Mouse (Mus musculus): ENCODE results near the gene Tmem217. TPM values are rescaled to one million over a fixed set of nuclear protein-coding genes. Genes with fewer than 3 reads are reported as not detected.
"Not testable (repeated sequence)": the region's sequence is repeated elsewhere in the genome, so short reads cannot be mapped to it uniquely, and the experiment has no call there.

Tmem217 gene
- total RNA-seq, 2 experiments from 2014 or later = not detected

GRCm38 (mm10) chr17:29549543-29550428 is 2.4 kb downstream of the Tmem217 start, which contains the start of the genes Gm17657 and Tbc1d22b:
Gene Gm17657, minus strand, starts transcription at chr17:29549638.
Gene Tbc1d22b, plus strand, starts transcription at chr17:29549785.
- DNase-seq (ENCODE audit: low spot score in 2 of 2) = peak; percentile 95 to 97
- intact Hi-C loops (cut with DNase I) = no loop called here

GRCm38 (mm10) chr17:29548994-29549393 is 3.2 kb downstream of the Tmem217 start:
- DNase-seq (ENCODE audit: low spot score in 2 of 2) = no peak
- intact Hi-C loops (cut with DNase I) = no loop called here

GRCm38 (mm10) chr17:29548494-29548893 is 3.7 kb downstream of the Tmem217 start:
- DNase-seq (ENCODE audit: low spot score in 2 of 2) = no peak
- intact Hi-C loops (cut with DNase I) = no loop called here

GRCm38 (mm10) chr17:29545241-29545640 is 6.9 kb downstream of the Tmem217 start:
- DNase-seq (ENCODE audit: low spot score in 2 of 2) = no peak

GRCm38 (mm10) chr17:29544064-29544463 is 8.1 kb downstream of the Tmem217 start:
- intact Hi-C loops (cut with DNase I) = no loop called here
- DNase-seq (ENCODE audit: low spot score in 2 of 2) = no peak

More at GRCm38 (mm10) chr17:29545241-29545640, 6.9 kb downstream of the Tmem217 start:
- intact Hi-C loops (cut with DNase I) = no loop called here

GRCm38 (mm10) chr17:29542831-29543690 is 9.1 kb downstream of the Tmem217 start:
- DNase-seq (ENCODE audit: low spot score in 2 of 2) = no peak
- intact Hi-C loops (cut with DNase I) = no loop called here

- intact Hi-C loops (cut with DNase I) = no loop called here
- DNase-seq (ENCODE audit: low spot score in 2 of 2) = no peak
These were observed 10.8 kb downstream of the Tmem217 start for GRCm38 (mm10) chr17:29541419-29541818.

GRCm38 (mm10) chr17:29540426-29540825 is 11.8 kb downstream of the Tmem217 start:
- intact Hi-C loops (cut with DNase I) = no loop called here
- no peak for DNase-seq (ENCODE audit: low spot score in 2 of 2)

- intact Hi-C loops (cut with DNase I) = no loop called here
- DNase-seq (ENCODE audit: low spot score in 2 of 2) = no peak
These were observed 18.3 kb downstream of the Tmem217 start for GRCm38 (mm10) chr17:29533866-29534265.

- intact Hi-C loops (cut with DNase I) = no loop called here
- DNase-seq (ENCODE audit: low spot score in 2 of 2) = no peak
These were observed 20.3 kb downstream of the Tmem217 start for GRCm38 (mm10) chr17:29531757-29532384.

- intact Hi-C loops (cut with DNase I) = no loop called here
- no peak for DNase-seq (ENCODE audit: low spot score in 2 of 2)
These were observed 20.9 kb downstream of the Tmem217 start for GRCm38 (mm10) chr17:29531278-29531677.

- no peak for DNase-seq (ENCODE audit: low spot score in 2 of 2)
- intact Hi-C loops (cut with DNase I) = no loop called here
These were observed 21.7 kb downstream of the Tmem217 start for GRCm38 (mm10) chr17:29530508-29530907.

- intact Hi-C loops (cut with DNase I) = no loop called here
- DNase-seq (ENCODE audit: low spot score in 2 of 2) = no peak
These were observed 23.5 kb downstream of the Tmem217 start for GRCm38 (mm10) chr17:29528568-29529187.

GRCm38 (mm10) chr17:29525613-29526012 is 26.6 kb downstream of the Tmem217 start:
- DNase-seq (ENCODE audit: low spot score in 2 of 2) = no peak
- intact Hi-C loops (cut with DNase I) = no loop called here

GRCm38 (mm10) chr17:29519731-29520130 is 32.5 kb downstream of the Tmem217 start:
- intact Hi-C loops (cut with DNase I) = no loop called here
- no peak for DNase-seq (ENCODE audit: low spot score in 2 of 2)

GRCm38 (mm10) chr17:29518665-29519064 is 33.5 kb downstream of the Tmem217 start:
- DNase-seq (ENCODE audit: low spot score in 2 of 2); intact Hi-C loops (cut with DNase I): not testable (repeated sequence)

GRCm38 (mm10) chr17:29514435-29514834 is 37.8 kb downstream of the Tmem217 start:
- intact Hi-C loops (cut with DNase I) = loop anchor here (1.0 to 2.0 kb wide), 3 partner anchors 117 to 252 kb away; no protein-coding TSS in a partner anchor
- DNase-seq (ENCODE audit: low spot score in 2 of 2) = peak; percentile 87 to 90

GRCm38 (mm10) chr17:29513044-29513730 is 39.0 kb downstream of the Tmem217 start:
- intact Hi-C loops (cut with DNase I) = no loop called here

GRCm38 (mm10) chr17:29510691-29511090 is 41.5 kb downstream of the Tmem217 start:
- intact Hi-C loops (cut with DNase I) = no loop called here
- DNase-seq (ENCODE audit: low spot score in 2 of 2) = no peak

More at GRCm38 (mm10) chr17:29513044-29513730, 39.0 kb downstream of the Tmem217 start:
- DNase-seq (ENCODE audit: low spot score in 2 of 2) = peak in 1 of 2 experiments; percentile 17

All from left cerebral cortex, postnatal 25 days (tissue).